Mouse (Mus musculus) left cerebral cortex, postnatal 36 days (tissue): ENCODE measurements around the gene Fbxo7. TPM values are rescaled to one million over a fixed set of nuclear protein-coding genes. Genes with fewer than 3 reads are reported as not detected.

Experiments
- DNase-seq, 2 experiments: peaks; one replicate each; pipeline ENCODE4 v3.0.0; 2021 to 2022; ENCODE audit warnings: low spot score in 2 of 2, mixed read lengths in 1 of 2
- intact Hi-C: fragments of 180-260 bp; cut with DNase I; formaldehyde crosslinking; loops from one replicate; pipeline ENCODE4 v1.15.1; 2025
- total RNA-seq, 2 experiments: library from RNA; stranded (reverse); gene quantifications; 2 replicates each; pipeline ENCODE4 v1.2.3; 2021

The Fbxo7 gene
- total RNA-seq, 2 experiments from 2014 or later = 25.5 to 29.0 TPM

GRCm38 (mm10) chr10:86032517-86032916 is 10.7 kb downstream of the Fbxo7 start:
- DNase-seq = no peak
- intact Hi-C loops = no loop called here

- DNase-seq = no peak
- intact Hi-C loops = no loop called here
These were observed 12.4 kb downstream of the Fbxo7 start for GRCm38 (mm10) chr10:86034007-86034728.

GRCm38 (mm10) chr10:86043651-86044050 is 21.9 kb downstream of the Fbxo7 start:
- intact Hi-C loops = no loop called here
- DNase-seq = no peak

- no peak for DNase-seq
- intact Hi-C loops = no loop called here
These were observed 22.3 kb downstream of the Fbxo7 start for GRCm38 (mm10) chr10:86044066-86044465.

- DNase-seq = no peak
- intact Hi-C loops = no loop called here
These were observed 24.6 kb downstream of the Fbxo7 start for GRCm38 (mm10) chr10:86046371-86046770.

GRCm38 (mm10) chr10:86047786-86048185 is 26.0 kb downstream of the Fbxo7 start:
- DNase-seq = no peak
- intact Hi-C loops = no loop called here

- intact Hi-C loops = no loop called here
- DNase-seq = no peak
These were observed 28.8 kb downstream of the Fbxo7 start for GRCm38 (mm10) chr10:86050522-86050921.

GRCm38 (mm10) chr10:86052818-86053522 is 31.2 kb downstream of the Fbxo7 start:
- DNase-seq = no peak
- intact Hi-C loops = no loop called here

- intact Hi-C loops = no loop called here
- no peak for DNase-seq
These were observed 34.6 kb downstream of the Fbxo7 start for GRCm38 (mm10) chr10:86056297-86056903.

- DNase-seq = no peak
- intact Hi-C loops = no loop called here
These were observed 35.5 kb downstream of the Fbxo7 start for GRCm38 (mm10) chr10:86057286-86057685.

- intact Hi-C loops = no loop called here
- no peak for DNase-seq
These were observed 35.9 kb downstream of the Fbxo7 start for GRCm38 (mm10) chr10:86057712-86058111.

- intact Hi-C loops = loop anchor here (10.0 kb wide), 1 partner anchor 95 kb away; no protein-coding TSS in a partner anchor
- DNase-seq = no peak
These were observed 38.5 kb downstream of the Fbxo7 start for GRCm38 (mm10) chr10:86060267-86060666.

GRCm38 (mm10) chr10:86062261-86063017 is 40.7 kb downstream of the Fbxo7 start:
- intact Hi-C loops = loop anchor here (10.0 kb wide), 1 partner anchor 98 kb away; no protein-coding TSS in a partner anchor
- no peak for DNase-seq

GRCm38 (mm10) chr10:86063018-86063384 is 41.2 kb downstream of the Fbxo7 start:
- no peak for DNase-seq
- intact Hi-C loops = loop anchor here (10.0 kb wide), 1 partner anchor 98 kb away; no protein-coding TSS in a partner anchor

- peak; percentile 50 to 66 for DNase-seq
- intact Hi-C loops = loop anchor here (1.0 to 10.0 kb wide), 2 partner anchors 100 to 231 kb away; no protein-coding TSS in a partner anchor
These were observed 43.2 kb downstream of the Fbxo7 start for GRCm38 (mm10) chr10:86064937-86065336.

GRCm38 (mm10) chr10:86065661-86066060 is 43.9 kb downstream of the Fbxo7 start:
- no peak for DNase-seq
- intact Hi-C loops = loop anchor here (1.0 to 10.0 kb wide), 3 partner anchors 101 to 391 kb away; no protein-coding TSS in a partner anchor

GRCm38 (mm10) chr10:86066651-86067050 is 44.9 kb downstream of the Fbxo7 start:
- intact Hi-C loops = loop anchor here (2.0 to 10.0 kb wide), 2 partner anchors 102 to 390 kb away; no protein-coding TSS in a partner anchor
- no peak for DNase-seq

- DNase-seq = no peak
- intact Hi-C loops = loop anchor here (2.0 to 10.0 kb wide), 2 partner anchors 103 to 389 kb away; no protein-coding TSS in a partner anchor
These were observed 46.1 kb downstream of the Fbxo7 start for GRCm38 (mm10) chr10:86067911-86068310.

GRCm38 (mm10) chr10:86069341-86069740 is 47.6 kb downstream of the Fbxo7 start:
- intact Hi-C loops = loop anchor here (10.0 kb wide), 1 partner anchor 105 kb away; no protein-coding TSS in a partner anchor
- no peak for DNase-seq
